7 mouse cellular contexts compared by ENCODE assay signal in the genomic region with DNA sequence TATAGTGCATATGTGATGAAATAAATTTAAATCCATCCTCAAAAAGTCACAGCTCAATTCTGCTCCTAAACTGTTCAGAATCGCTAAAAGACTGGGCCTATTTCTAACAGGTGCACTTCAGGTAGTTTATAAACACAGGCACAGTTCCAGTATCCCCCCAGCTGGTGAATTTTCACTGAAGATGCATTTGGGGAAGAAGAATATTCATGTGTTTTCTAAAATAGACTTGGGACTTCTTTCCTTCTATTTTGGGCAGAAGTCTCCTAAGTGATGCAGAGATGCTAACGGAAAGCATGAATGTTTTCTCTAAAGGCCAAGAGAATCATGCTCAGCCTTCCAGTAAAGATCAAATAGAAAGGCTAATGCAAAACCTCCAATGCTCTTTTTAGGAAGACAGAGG.
"Had no signal": no experiment of that assay in that cellular context is flagged by ENCODE, and none has a peak within 500 bp of the region (broad histone marks: within the 10 kb centered on the region; RNA-seq: fewer than 3 reads in every experiment).

No protein-coding gene starts in this region.

- DNase-seq: kidney, adult 11 months; kidney, adult 9 months; kidney, postnatal 36 days; lung, adult 18-20 months; lung, postnatal 36 days; thymus, adult 2 months; thymus, postnatal 25 days had no signal
